In the genomic region with DNA sequence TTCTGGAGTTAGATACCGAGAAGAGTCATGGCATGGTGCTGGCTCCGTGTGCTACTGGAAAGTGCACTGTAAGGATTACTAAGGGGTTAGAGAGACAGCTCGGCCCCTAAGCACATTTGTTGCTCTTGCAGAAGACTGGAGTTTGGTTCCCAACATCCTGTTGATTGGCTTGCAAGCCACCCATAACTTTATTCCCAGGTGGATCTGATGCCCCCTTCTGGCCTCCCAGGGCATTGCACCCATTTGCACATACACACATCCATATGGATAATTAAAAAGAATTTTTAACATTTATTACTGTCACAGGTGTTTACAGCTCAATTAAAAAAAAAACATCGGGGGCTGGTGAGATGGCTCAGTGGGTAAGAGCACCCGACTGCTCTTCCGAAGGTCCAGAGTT, we compare ENCODE assay signal across 10 mouse cellular contexts. TPM values are rescaled to one million over a fixed set of nuclear protein-coding genes. Genes with fewer than 3 reads are reported as not detected.
DNase-seq lines count a peak whose midpoint lies in the region; TF ChIP-seq lines count a peak whose summit lies in the region.
"Had no signal": no experiment of that assay in that cellular context is flagged by ENCODE, and none has a peak within 500 bp of the region (broad histone marks: within the 10 kb centered on the region; RNA-seq: fewer than 3 reads in every experiment).

No protein-coding gene starts in this region.

- H3K27ac ChIP-seq in gastrocnemius, adult 2 months = no peak overlapping the region
- no peak overlapping the region for H3K27ac ChIP-seq in left cerebral cortex, adult 2 months
- H3K27ac ChIP-seq: heart, embryonic 15.5 days had no signal

- no peak overlapping the region for H3K4me3 ChIP-seq in gastrocnemius, adult 2 months
- H3K4me3 ChIP-seq in left cerebral cortex, adult 2 months = no peak overlapping the region
- H3K4me3 ChIP-seq: heart, embryonic 15.5 days; neural tube, embryonic 13.5 days had no signal

- TF ChIP-seq CTCF in gastrocnemius, adult 2 months (IDR thresholded peaks at IDR 0.05) = peak; percentile 55
- peak; percentile 48 for TF ChIP-seq CTCF in left cerebral cortex, adult 2 months (IDR thresholded peaks at IDR 0.05)

- intact Hi-C loops in gastrocnemius, adult 2 months (cut with DNase I) = no loop called here
- intact Hi-C loops in gastrocnemius, postnatal 14 days (cut with DNase I; ENCODE audit: low total_unique reads) = no loop called here
- intact Hi-C loops in left cerebral cortex, adult 2 months (cut with DNase I) = no loop called here
- intact Hi-C loops in left cerebral cortex, postnatal 10 days (cut with DNase I) = loop anchor here (5.0 kb wide), 1 partner anchor 87 kb away; no protein-coding TSS in a partner anchor

- DNase-seq in gastrocnemius, adult 2 months = no peak
- DNase-seq in gastrocnemius, postnatal 14 days = no peak
- no peak for DNase-seq in left cerebral cortex, adult 2 months (ENCODE audit: extremely low spot score in 1 of 2, low spot score in 2 of 2)
- no peak for DNase-seq in left cerebral cortex, postnatal 10 days (ENCODE audit: extremely low spot score in 1 of 2, low spot score in 2 of 2)
- peak; percentile 36 to 38 for DNase-seq in B cell, adult 2 months
- peak; percentile 38 for DNase-seq in induced T-regulatory cell, adult 2 months (ENCODE audit: low read depth)
- DNase-seq in urinary bladder, postnatal 10 days (ENCODE audit: low spot score) = no peak
- DNase-seq in frontal cortex, postnatal 25 days (ENCODE audit: low spot score in 2 of 2) = no peak

RNA-seq across cellular contexts. Expression of a gene that starts 33.6 kb away (rescaled TPM):
- total RNA-seq in gastrocnemius, adult 2 months (2021) = under 1 TPM; 0.73 to 0.79 TPM
- 1 to 10 TPM in 1 of 2 experiments, under 1 TPM in 1; 0.84 to 1.2 TPM for total RNA-seq in gastrocnemius, postnatal 14 days (2021)
- 1 to 10 TPM; 2.4 to 2.9 TPM for total RNA-seq in left cerebral cortex, adult 2 months (2021)
- total RNA-seq in left cerebral cortex, postnatal 10 days (2021) = 1 to 10 TPM; 2.7 to 2.8 TPM

Comparison
In these comparisons a context has a peak if more than half of its experiments do, and no peak if none do; other contexts are left out.
1. DNase-seq: peak in B cell, adult 2 months (2 of 2) and induced T-regulatory cell, adult 2 months (single experiment); none in gastrocnemius, adult 2 months (single experiment), gastrocnemius, postnatal 14 days (single experiment), left cerebral cortex, adult 2 months (0 of 2), left cerebral cortex, postnatal 10 days (0 of 2), urinary bladder, postnatal 10 days (single experiment) and frontal cortex, postnatal 25 days (0 of 2).